Mouse (Mus musculus) CH12.LX (cell line): ENCODE measurements around the gene Shpk. TPM values are rescaled to one million over a fixed set of nuclear protein-coding genes. Genes with fewer than 3 reads are reported as not detected.

Experiments
- DNase-seq: peaks from one replicate; pipeline ENCODE4 v3.0.0-alpha.2; 2013; ENCODE audit errors: extremely low read depth
- H3K27ac ChIP-seq: 2 replicates; pipeline ENCODE4 v1.5.1; 2012; ENCODE audit warnings: low read depth, mild to moderate bottlenecking, control low read depth, moderate library complexity; ENCODE audit not compliant: insufficient read depth
- H3K27me3 ChIP-seq: replicated peaks from 2 replicates; pipeline ENCODE3; 2012; ENCODE audit warnings: inconsistent platforms
- H3K36me3 ChIP-seq, 2 experiments: replicated peaks in 1 of 2; 2 replicates each; pipeline versions ENCODE3 to v1.6.1; 2012; ENCODE audit warnings: inconsistent platforms in 1 of 2, low read length in 1 of 2, mild to moderate bottlenecking in 1 of 2, mixed read lengths in 1 of 2, moderate library complexity in 1 of 2; ENCODE audit not compliant: control insufficient read depth in 1 of 2, insufficient read depth in 1 of 2
- H3K4me1 ChIP-seq, 2 experiments: 2 replicates each; pipeline ENCODE4 v1.6.1; 2012; ENCODE audit warnings: inconsistent platforms in 1 of 2, moderate library complexity in 1 of 2; ENCODE audit not compliant: insufficient read depth in 2 of 2, control insufficient read depth in 1 of 2
- H3K4me2 ChIP-seq: 2 replicates; pipeline ENCODE4 v1.6.1; 2012; ENCODE audit warnings: low read depth, mild to moderate bottlenecking, control low read depth; ENCODE audit not compliant: poor library complexity, insufficient read depth, severe bottlenecking
- H3K4me3 ChIP-seq, 3 experiments: fragments of 150-350 bp in 1 of 3; sonication (generic) in 1 of 3; replicated peaks in 1 of 3; 2 replicates each; pipeline versions ENCODE3 to v1.5.1; 2011 to 2012; ENCODE audit warnings: low read depth in 2 of 3, low read length in 2 of 3, mild to moderate bottlenecking in 2 of 3, moderate library complexity in 2 of 3, control low read depth in 1 of 3, improper control_type of control experiment in 1 of 3, inconsistent platforms in 1 of 3, mixed read lengths in 1 of 3; ENCODE audit not compliant: poor library complexity in 1 of 3
- H3K79me2 ChIP-seq: replicated peaks from 2 replicates; pipeline ENCODE4 v1.6.1; 2012; ENCODE audit warnings: mild to moderate bottlenecking, moderate library complexity; ENCODE audit not compliant: control insufficient read depth, poor library complexity, insufficient read depth, severe bottlenecking; ENCODE audit errors: extremely low read depth
- H3K9ac ChIP-seq: 2 replicates; pipeline ENCODE4 v1.6.1; 2012; ENCODE audit warnings: low read depth, mild to moderate bottlenecking, control low read depth, moderate library complexity; ENCODE audit not compliant: insufficient read depth
- H3K9me3 ChIP-seq: replicated peaks from 2 replicates; pipeline ENCODE3; 2012; ENCODE audit warnings: low read length, inconsistent platforms, mixed read lengths
- BHLHE40 ChIP-seq: IDR thresholded peaks from 2 replicates; pipeline ENCODE4 v1.6.1; 2011; ENCODE audit warnings: mild to moderate bottlenecking, low read depth, low read length, improper control_type of control experiment
- CHD1 ChIP-seq: IDR thresholded peaks from 2 replicates; pipeline ENCODE4 v1.6.1; 2012; ENCODE audit warnings: low read depth, low read length, improper control_type of control experiment, inconsistent platforms
- E2F4 ChIP-seq: IDR thresholded peaks from 2 replicates; pipeline ENCODE4 v1.6.1; 2011; ENCODE audit warnings: low read depth, low read length, improper control_type of control experiment; ENCODE audit not compliant: insufficient replicate concordance
- ELF1 ChIP-seq: IDR thresholded peaks from 2 replicates; pipeline ENCODE4 v1.6.1; 2014; ENCODE audit warnings: low read depth, mild to moderate bottlenecking, inconsistent platforms, low read length, improper control_type of control experiment
- ETS1 ChIP-seq: conservative IDR thresholded peaks from 2 replicates; pipeline ENCODE4 v1.6.1; 2012; ENCODE audit warnings: low read depth, mild to moderate bottlenecking, inconsistent platforms, low read length, improper control_type of control experiment, moderate library complexity
- HCFC1 ChIP-seq: IDR thresholded peaks from 2 replicates; pipeline ENCODE4 v1.6.1; 2012; ENCODE audit warnings: low read depth, mild to moderate bottlenecking, inconsistent platforms, low read length, improper control_type of control experiment
- JUN ChIP-seq: IDR thresholded peaks from 2 replicates; pipeline ENCODE4 v1.6.1; 2011; ENCODE audit warnings: low read depth, mild to moderate bottlenecking, low read length, improper control_type of control experiment, moderate library complexity; ENCODE audit not compliant: insufficient read depth
- KAT2A ChIP-seq: IDR thresholded peaks from 2 replicates; pipeline ENCODE4 v1.6.1; 2012; ENCODE audit warnings: low read length, improper control_type of control experiment, inconsistent platforms; ENCODE audit not compliant: insufficient replicate concordance
- MAZ ChIP-seq: IDR thresholded peaks from 2 replicates; pipeline ENCODE4 v1.6.1; 2012; ENCODE audit warnings: low read depth, mild to moderate bottlenecking, inconsistent platforms, low read length, improper control_type of control experiment, moderate library complexity
- MXI1 ChIP-seq: IDR thresholded peaks from 2 replicates; pipeline ENCODE4 v1.6.1; 2011; ENCODE audit warnings: mild to moderate bottlenecking, low read depth, low read length, improper control_type of control experiment
- NELFE ChIP-seq: IDR thresholded peaks from 2 replicates; pipeline ENCODE4 v1.6.1; 2011; ENCODE audit warnings: low read depth, low read length, improper control_type of control experiment
- NRF1 ChIP-seq: IDR thresholded peaks from 2 replicates; pipeline ENCODE4 v1.6.1; 2014; ENCODE audit warnings: low read depth, mild to moderate bottlenecking, inconsistent platforms, low read length, improper control_type of control experiment, moderate library complexity
- POLR2AphosphoS2 ChIP-seq: IDR thresholded peaks from 2 replicates; pipeline ENCODE4 v1.6.1; 2011; ENCODE audit warnings: low read depth, low read length, improper control_type of control experiment
- SIN3A ChIP-seq: IDR thresholded peaks from 2 replicates; pipeline ENCODE4 v1.6.1; 2012; ENCODE audit warnings: low read length, improper control_type of control experiment, inconsistent platforms
- TBP ChIP-seq: conservative IDR thresholded peaks from 2 replicates; pipeline ENCODE4 v1.6.1; 2011; ENCODE audit warnings: low read depth, low read length, improper control_type of control experiment
- UBTF ChIP-seq: IDR thresholded peaks from 2 replicates; pipeline ENCODE4 v1.6.1; 2012; ENCODE audit warnings: low read depth, mild to moderate bottlenecking, inconsistent platforms, low read length, improper control_type of control experiment, moderate library complexity
- USF1 ChIP-seq: IDR thresholded peaks from 2 replicates; pipeline ENCODE4 v1.6.1; 2014; ENCODE audit warnings: low read depth, mild to moderate bottlenecking, inconsistent platforms, low read length, improper control_type of control experiment
- USF2 ChIP-seq: conservative IDR thresholded peaks from 2 replicates; pipeline ENCODE4 v1.6.1; 2011; ENCODE audit warnings: low read depth, low read length, improper control_type of control experiment
- dilution Hi-C: fragments of 300-500 bp; cut with MboI; formaldehyde crosslinking; loops from 2 replicates; pipeline ENCODE4 v1.14.3; 2020; ENCODE audit warnings: low sequenced_read_pairs; ENCODE audit not compliant: extremely low pct_unique_long_range_greater_than_20kb, extremely low pct_ligation_motif_present
- in situ Hi-C: fragments of 300-500 bp; cut with MboI; formaldehyde crosslinking; loops from 3 replicates; pipeline ENCODE4 v1.14.3; 2019; ENCODE audit warnings: low sequenced_read_pairs, low pct_ligation_motif_present, low pct_unique_long_range_greater_than_20kb, mixed read lengths
- polyA plus RNA-seq: library from polyadenylated mRNA; unstranded; fragments of >175 nt; gene quantifications from 2 replicates; pipeline ENCODE4 v1.2.1, GENCODE M21; 2012; ENCODE audit warnings: low read depth; ENCODE audit not compliant: insufficient read length
- total RNA-seq, 2 experiments: library from RNA; depleted of rRNA; stranded (reverse); fragments of 300-350 nt in 1 of 2; fragments of >200 nt in 1 of 2; gene quantifications; 2 replicates each; pipeline ENCODE4 v1.2.3; 2012 to 2014

Gene Shpk
- total and polyA plus RNA-seq, 3 experiments: 0.83 to 1.8 (median 1.4) TPM

GRCm38 (mm10) chr11:73198603-73199229 is 544 bp upstream of the Shpk start, which contains the start of gene Ctns:
Gene Ctns (minus strand): TSS chr11:73199042.
- Histone ChIP-seq H3K27me3 (peaks cover 2% of the 10 kb centered on the region), H3K4me2 (peak within 1 kb of the TSS; percentile 90), H3K4me3 (peak within 1 kb of the TSS; percentile 70 to 91 (median 79)), H3K9me3 (no peaks in the 10 kb centered on the region), H3K79me2 (no peaks in the 10 kb centered on the region), H3K9ac (peak within 1 kb of the TSS; percentile 76), H3K27ac (no peak within 1 kb of the TSS), H3K4me1 (peaks cover 6 to 25% of the 10 kb centered on the region in 2 experiments; a peak in 3 of 4 replicates), H3K36me3 (peaks cover 0 to 7% of the 10 kb centered on the region in 2 experiments)
- in situ Hi-C loops: no loop called here
- dilution Hi-C loops: no loop called here
- DNase-seq: peak; percentile 83
- TF ChIP-seq NRF1 (peak; percentile 12; the same call in 1 of the 2 replicates), UBTF (no peak), NELFE (peak; percentile 35; the same call in 1 of the 2 replicates), BHLHE40 (peak; percentile 54), MXI1 (no peak; the same call in 1 of the 2 replicates), HCFC1 (peak; percentile 92), USF2 (peak; percentile 91), JUN (no peak), KAT2A (peak; percentile 70; the same call in 1 of the 2 replicates), SIN3A (peak; percentile 87), E2F4 (no peak), MAZ (0 out of 2 replicates have a peak, but pooled peaks have one; percentile 10), USF1 (peak; percentile 92), TBP (no peak)

- Histone ChIP-seq H3K4me3 (peak overlapping the region; percentile 70 to 91 (median 79)), H3K9ac (peak overlapping the region; percentile 68), H3K4me2 (peak overlapping the region; percentile 90), H3K27me3 (peaks cover 2% of the 10 kb centered on the region), H3K9me3 (no peaks in the 10 kb centered on the region), H3K79me2 (no peaks in the 10 kb centered on the region), H3K36me3 (peaks cover 0 to 7% of the 10 kb centered on the region in 2 experiments), H3K27ac (no peak overlapping the region), H3K4me1 (peaks cover 6 to 25% of the 10 kb centered on the region in 2 experiments; a peak in 3 of 4 replicates)
- DNase-seq: peak; percentile 44
- TF ChIP-seq BHLHE40: peak; percentile 61
- no peak for TF ChIP-seq CHD1
- TF ChIP-seq POLR2AphosphoS2: no peak
- 0 out of 2 replicates have a peak, but pooled peaks have one; percentile 13 for TF ChIP-seq ETS1
- TF ChIP-seq ELF1: no peak
- dilution Hi-C loops: no loop called here
- in situ Hi-C loops: no loop called here
These were observed 619 bp downstream of the Shpk start for GRCm38 (mm10) chr11:73199879-73200278.
